Mouse (Mus musculus) myocyte (in vitro differentiated cells): ENCODE data around the gene Cab39. TPM values are rescaled to one million over a fixed set of nuclear protein-coding genes. Genes with fewer than 3 reads are reported as not detected.

ENCODE experiments used
- H3K27me3 ChIP-seq: one replicate; pipeline ENCODE4 v1.6.1; 2011; ENCODE audit not compliant: control insufficient read depth, insufficient read depth, insufficient read length
- H3K36me3 ChIP-seq: one replicate; pipeline ENCODE4 v1.6.1; 2011; ENCODE audit not compliant: control insufficient read depth, insufficient read depth
- H3K4me2 ChIP-seq: one replicate; pipeline ENCODE4 v1.6.1; 2011; ENCODE audit warnings: low read depth, control low read depth
- H3K4me3 ChIP-seq: one replicate; pipeline ENCODE4 v1.5.1; 2011; ENCODE audit warnings: mild to moderate bottlenecking, control low read depth, moderate library complexity
- H3K79me2 ChIP-seq: one replicate; pipeline ENCODE4 v1.6.1; 2011; ENCODE audit not compliant: control insufficient read depth, insufficient read depth
- H3ac ChIP-seq: one replicate; pipeline ENCODE4 v1.6.1; 2011; ENCODE audit not compliant: control insufficient read depth, insufficient read length
- CEBPB ChIP-seq: IDR thresholded peaks from 2 replicates; pipeline ENCODE4 v1.6.1; 2011; ENCODE audit warnings: mild to moderate bottlenecking, moderate library complexity; ENCODE audit not compliant: poor library complexity, insufficient read depth, severe bottlenecking
- E2F4 ChIP-seq: IDR thresholded peaks from one replicate; pipeline ENCODE4 v1.6.1; 2011; ENCODE audit warnings: mild to moderate bottlenecking, control low read depth, moderate library complexity; ENCODE audit not compliant: insufficient read depth
- MAX ChIP-seq: IDR thresholded peaks from one replicate; pipeline ENCODE4 v1.6.1; 2011; ENCODE audit warnings: low read depth, mild to moderate bottlenecking, control low read depth
- MYOD1 ChIP-seq, 3 experiments: IDR thresholded peaks; one replicate each; pipeline ENCODE4 v1.6.1; 2011; ENCODE audit warnings: control low read depth in 2 of 3, low read depth in 2 of 3, mild to moderate bottlenecking in 2 of 3, moderate library complexity in 1 of 3; ENCODE audit not compliant: insufficient read length in 2 of 3, control insufficient read depth in 1 of 3
- MYOG ChIP-seq, 3 experiments: IDR thresholded peaks; one replicate each; pipeline ENCODE4 v1.6.1; 2011; ENCODE audit warnings: control low read depth in 2 of 3, low read depth in 2 of 3, mild to moderate bottlenecking in 2 of 3; ENCODE audit not compliant: insufficient read length in 2 of 3, control insufficient read depth in 1 of 3, insufficient read depth in 1 of 3
- POLR2A ChIP-seq: IDR thresholded peaks from one replicate; pipeline ENCODE4 v1.6.1; 2011; ENCODE audit warnings: low read depth, mild to moderate bottlenecking, control low read depth, moderate library complexity; ENCODE audit not compliant: insufficient read length
- POLR2AphosphoS2 ChIP-seq: IDR thresholded peaks from one replicate; pipeline ENCODE4 v1.6.1; 2011; ENCODE audit warnings: low read depth, control low read depth; ENCODE audit not compliant: insufficient read length
- REST ChIP-seq: IDR thresholded peaks from one replicate; pipeline ENCODE4 v1.6.1; 2011; ENCODE audit warnings: mild to moderate bottlenecking, control low read depth, moderate library complexity; ENCODE audit not compliant: insufficient read depth, insufficient read length
- SRF ChIP-seq: IDR thresholded peaks from one replicate; pipeline ENCODE4 v1.6.1; 2011; ENCODE audit warnings: low read depth; ENCODE audit not compliant: control insufficient read depth, insufficient read length
- TCF12 ChIP-seq: IDR thresholded peaks from one replicate; pipeline ENCODE4 v1.6.1; 2011; ENCODE audit warnings: mild to moderate bottlenecking, control low read depth; ENCODE audit not compliant: poor library complexity, insufficient read depth, severe bottlenecking
- TCF3 ChIP-seq: IDR thresholded peaks from one replicate; pipeline ENCODE4 v1.6.1; 2011; ENCODE audit warnings: low read depth, control low read depth; ENCODE audit not compliant: insufficient read length
- USF1 ChIP-seq: IDR thresholded peaks from one replicate; pipeline ENCODE4 v1.6.1; 2011; ENCODE audit warnings: low read depth, mild to moderate bottlenecking, control low read depth, moderate library complexity
- polyA plus RNA-seq: library from polyadenylated mRNA; unstranded; fragments of >200 nt; fragmentation: generic; extraction: Trizol; gene quantifications from one replicate; pipeline ENCODE4 v1.2.1, GENCODE M21; 2012; ENCODE audit warnings: missing spikeins

Cab39 gene
- polyA plus RNA-seq, 1 experiment, result 29.0 TPM

GRCm38 (mm10) chr1:85779012-85779411 is 14.2 kb upstream of the Cab39 start:
- TF ChIP-seq MAX, result no peak
- TF ChIP-seq TCF3, result no peak
- no peak for TF ChIP-seq USF1
- TF ChIP-seq REST, result no peak
- no peak for TF ChIP-seq E2F4
- TF ChIP-seq TCF12, result no peak
- no peak for TF ChIP-seq POLR2AphosphoS2
- TF ChIP-seq MYOG (IDR thresholded peaks at IDR 0.05; ENCODE audit: control insufficient read depth in 1 of 3, insufficient read depth in 1 of 3, insufficient read length in 2 of 3, low read depth in 2 of 3), result no peak
- no peak for TF ChIP-seq CEBPB
- no peak for TF ChIP-seq MYOD1 (IDR thresholded peaks at IDR 0.05; ENCODE audit: control insufficient read depth in 1 of 3, insufficient read length in 2 of 3, low read depth in 2 of 3)
- TF ChIP-seq SRF, result no peak
- TF ChIP-seq POLR2A, result no peak
- no peaks in the 10 kb centered on the region for H3K36me3 ChIP-seq
- H3K79me2 ChIP-seq, result no peaks in the 10 kb centered on the region
- no peak overlapping the region for H3ac ChIP-seq
- no peak overlapping the region for H3K4me3 ChIP-seq
- H3K27me3 ChIP-seq, result no peaks in the 10 kb centered on the region
- no peak overlapping the region for H3K4me2 ChIP-seq

GRCm38 (mm10) chr1:85779428-85780180 is 13.6 kb upstream of the Cab39 start:
- Histone ChIP-seq H3K36me3 (no peaks in the 10 kb centered on the region), H3K4me3 (no peak overlapping the region)
- no peak for TF ChIP-seq SRF
- no peak for TF ChIP-seq MYOG (IDR thresholded peaks at IDR 0.05; ENCODE audit: control insufficient read depth in 1 of 3, insufficient read depth in 1 of 3, insufficient read length in 2 of 3, low read depth in 2 of 3)
- TF ChIP-seq POLR2AphosphoS2, result no peak
- no peak for TF ChIP-seq TCF12
- no peak for TF ChIP-seq USF1
- TF ChIP-seq POLR2A, result no peak
- TF ChIP-seq CEBPB, result no peak
- TF ChIP-seq TCF3, result no peak

DNA sequence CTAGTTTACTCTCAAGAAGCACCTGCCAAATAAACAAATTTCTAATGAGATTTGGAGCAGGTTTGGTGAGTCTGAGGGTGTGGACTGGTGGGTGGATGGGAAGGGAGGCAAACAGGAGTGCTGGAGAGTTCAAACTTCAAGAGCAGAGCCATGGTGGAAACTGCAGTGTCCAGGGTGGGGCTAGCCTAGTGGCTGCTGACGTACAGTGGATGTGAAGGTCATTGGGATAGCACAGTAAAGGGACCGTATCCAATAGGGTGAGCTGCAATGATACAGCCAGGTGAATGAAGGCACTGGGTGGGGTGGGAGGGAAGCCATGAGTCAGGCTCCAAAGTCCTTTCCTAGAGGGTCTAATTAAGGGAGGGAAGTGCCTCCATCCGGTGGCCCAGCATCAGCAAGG is 2.7 kb upstream of the Cab39 start:
- peaks cover 7% of the 10 kb centered on the region for H3K27me3 ChIP-seq
- H3K79me2 ChIP-seq, result peaks cover 17% of the 10 kb centered on the region
- TF ChIP-seq MAX, result no peak
- TF ChIP-seq POLR2AphosphoS2, result no peak
- TF ChIP-seq MYOG (IDR thresholded peaks at IDR 0.05; ENCODE audit: control insufficient read depth in 1 of 3, insufficient read depth in 1 of 3, insufficient read length in 2 of 3, low read depth in 2 of 3), result no peak
- no peak for TF ChIP-seq TCF3
- TF ChIP-seq E2F4, result no peak
- TF ChIP-seq SRF, result no peak
- no peak for TF ChIP-seq CEBPB
- no peak for TF ChIP-seq MYOD1 (IDR thresholded peaks at IDR 0.05; ENCODE audit: control insufficient read depth in 1 of 3, insufficient read length in 2 of 3, low read depth in 2 of 3)
- no peak for TF ChIP-seq USF1
- TF ChIP-seq TCF12, result no peak
- H3K4me2 ChIP-seq, result no peak overlapping the region
- no peak overlapping the region for H3K4me3 ChIP-seq
- H3K36me3 ChIP-seq, result no peaks in the 10 kb centered on the region
- H3ac ChIP-seq, result no peak overlapping the region

More at GRCm38 (mm10) chr1:85779428-85780180, 13.6 kb upstream of the Cab39 start:
- Histone ChIP-seq H3K79me2 (no peaks in the 10 kb centered on the region), H3K4me2 (no peak overlapping the region), H3ac (no peak overlapping the region), H3K27me3 (no peaks in the 10 kb centered on the region)

GRCm38 (mm10) chr1:85791476-85791875 is 1.8 kb upstream of the Cab39 start:
- peaks cover 26% of the 10 kb centered on the region for H3K79me2 ChIP-seq
- no peak overlapping the region for H3ac ChIP-seq
- H3K4me2 ChIP-seq, result no peak overlapping the region
- peaks cover 7% of the 10 kb centered on the region for H3K27me3 ChIP-seq
- H3K4me3 ChIP-seq, result no peak overlapping the region
- no peak for TF ChIP-seq E2F4
- no peak for TF ChIP-seq TCF12
- TF ChIP-seq MAX, result no peak
- TF ChIP-seq CEBPB, result no peak
- no peak for TF ChIP-seq MYOG (IDR thresholded peaks at IDR 0.05; ENCODE audit: control insufficient read depth in 1 of 3, insufficient read depth in 1 of 3, insufficient read length in 2 of 3, low read depth in 2 of 3)
- no peak for TF ChIP-seq POLR2A
- TF ChIP-seq REST, result no peak
- H3K36me3 ChIP-seq, result peaks cover 5% of the 10 kb centered on the region
